Mouse (Mus musculus) naive thymus-derived CD4-positive, alpha-beta T cell, adult 2 months (primary cell): ENCODE results near the gene Agap1.
"Not testable (repeated sequence)": the region's sequence is repeated elsewhere in the genome, so short reads cannot be mapped to it uniquely, and the experiment has no call there.

Source experiments
- DNase-seq: peaks from one replicate; pipeline ENCODE4 v3.0.0-alpha.2; 2011; ENCODE audit warnings: low read depth

Agap1 gene

GRCm38 (mm10) chr1:89501891-89502290 is 47.3 kb downstream of the Agap1 start:
- not testable (repeated sequence) for DNase-seq

DNA sequence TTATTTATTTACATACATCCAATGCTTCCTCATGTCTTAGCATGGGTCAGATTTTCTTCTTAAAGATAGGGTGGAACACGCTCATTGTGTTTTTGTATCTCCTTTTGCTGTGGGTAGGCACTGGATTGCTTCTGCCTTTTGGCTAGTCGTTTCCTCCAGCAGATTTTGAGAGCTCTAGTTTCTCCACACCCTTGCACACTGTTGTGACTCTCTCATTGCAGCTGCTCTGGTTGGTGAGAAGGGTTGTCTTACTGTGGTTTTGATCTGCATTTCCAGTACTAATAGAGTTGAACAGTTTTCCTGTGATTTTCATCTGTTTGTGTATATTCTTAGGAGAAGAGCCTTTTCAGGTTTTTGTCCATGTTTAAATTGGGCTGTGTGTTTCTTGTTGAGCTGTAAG is 54.6 kb downstream of the Agap1 start:
- no peak for DNase-seq

DNA sequence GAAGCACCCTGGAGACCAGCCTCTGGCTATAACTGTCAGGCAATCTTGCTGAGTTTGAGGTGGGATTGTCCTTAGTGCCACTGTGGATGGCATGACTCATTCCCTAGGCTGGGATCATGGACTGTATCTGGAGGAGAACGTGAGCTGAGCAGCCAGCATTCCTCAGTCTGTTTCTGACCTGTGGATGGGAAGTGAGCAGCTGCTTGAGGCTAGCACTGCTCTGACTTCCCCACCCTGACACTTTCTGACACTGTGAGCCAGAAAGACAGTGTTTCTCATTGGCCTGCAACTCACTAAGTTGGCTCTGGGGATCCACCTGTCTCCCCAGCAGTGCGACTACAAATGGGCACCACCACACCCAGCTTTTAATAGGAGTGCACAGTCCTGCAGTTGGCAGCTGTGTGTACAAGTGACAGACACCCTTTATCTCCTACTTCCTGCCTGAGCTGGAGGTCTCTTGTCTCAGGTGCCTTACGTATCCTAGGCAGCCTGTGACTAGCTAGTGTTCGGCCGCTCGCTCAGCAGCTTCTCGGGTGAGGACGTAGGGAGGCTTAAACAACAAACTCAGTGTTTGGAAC is 55.2 kb downstream of the Agap1 start:
- no peak for DNase-seq

DNA sequence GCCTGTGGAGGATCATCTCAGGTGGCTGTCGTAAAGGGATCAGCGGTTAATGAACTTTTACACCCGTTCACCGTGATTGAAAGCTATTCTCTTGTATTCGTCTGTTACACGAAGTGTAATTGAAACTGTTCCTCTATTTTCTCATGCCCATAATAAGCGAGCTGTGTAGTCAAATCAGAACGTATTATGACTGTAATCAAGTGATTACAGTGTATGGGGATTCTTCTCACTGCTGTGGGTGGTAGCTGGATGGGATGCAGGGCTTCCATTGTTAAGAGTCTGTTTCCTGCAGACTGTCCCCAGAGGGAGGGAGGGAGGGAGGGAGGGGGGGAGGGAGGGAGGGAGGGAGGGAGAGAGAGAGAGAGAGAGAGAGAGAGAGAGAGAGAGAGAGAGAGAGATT is 56.1 kb downstream of the Agap1 start:
- DNase-seq, result no peak

GRCm38 (mm10) chr1:89513616-89514283 is 59.1 kb downstream of the Agap1 start:
- no peak for DNase-seq

GRCm38 (mm10) chr1:89515808-89516560 is 61.4 kb downstream of the Agap1 start:
- DNase-seq, result no peak

- DNase-seq, result no peak
Observed at GRCm38 (mm10) chr1:89517817-89518216, 63.2 kb downstream of the Agap1 start.

GRCm38 (mm10) chr1:89519914-89520643 is 65.5 kb downstream of the Agap1 start:
- no peak for DNase-seq

DNA sequence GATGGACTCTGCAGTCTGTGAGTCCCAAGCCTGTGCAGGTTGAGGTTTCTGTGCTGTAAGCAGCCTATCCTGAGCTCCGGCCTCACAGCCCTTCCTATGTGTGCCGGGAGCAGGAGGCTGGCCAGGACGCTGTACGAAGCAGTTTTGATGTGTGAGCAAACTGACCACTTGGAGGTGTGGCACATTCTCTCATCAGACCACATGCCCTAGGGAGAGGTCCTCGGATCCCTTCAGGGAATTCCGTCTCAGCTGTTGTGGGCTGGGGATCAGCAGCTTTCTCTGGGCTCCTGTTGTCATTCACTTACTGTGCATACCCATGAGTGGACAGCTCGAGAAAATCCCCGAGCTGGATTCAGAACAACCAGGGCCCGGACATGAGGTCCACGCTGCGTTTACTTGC is 66.8 kb downstream of the Agap1 start:
- DNase-seq, result no peak

DNA sequence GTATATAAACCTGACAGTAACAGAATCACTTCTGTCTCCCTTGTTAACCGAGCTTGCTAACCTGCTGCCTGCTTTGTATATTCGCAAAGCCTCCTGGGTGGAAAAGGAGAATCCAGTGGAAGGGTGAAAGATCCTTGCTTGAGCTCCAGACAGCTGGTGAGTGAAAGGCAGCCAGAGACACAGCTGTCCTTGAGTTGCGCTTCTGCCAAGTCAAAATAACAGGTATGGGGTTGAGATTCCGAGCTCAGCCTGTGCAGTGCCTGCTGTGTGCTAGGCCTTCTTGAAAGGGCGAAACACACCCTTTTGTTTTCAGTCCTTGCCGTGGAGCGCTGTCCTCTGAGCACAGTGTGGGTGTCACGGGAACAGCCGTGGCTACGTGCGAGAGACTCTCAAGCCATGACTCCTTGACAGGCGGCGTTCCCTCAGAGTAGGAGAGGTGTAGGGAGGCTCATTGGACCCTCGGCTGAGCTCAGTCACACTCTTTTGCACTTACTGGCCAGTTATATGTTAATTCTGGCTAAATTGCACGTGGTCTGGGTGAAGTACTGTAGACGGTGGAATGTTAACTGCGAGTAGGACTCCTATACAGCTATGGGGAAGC is 67.4 kb downstream of the Agap1 start:
- no peak for DNase-seq

- peak; percentile 50 for DNase-seq
Observed at GRCm38 (mm10) chr1:89524369-89524768, 69.8 kb downstream of the Agap1 start.

DNA sequence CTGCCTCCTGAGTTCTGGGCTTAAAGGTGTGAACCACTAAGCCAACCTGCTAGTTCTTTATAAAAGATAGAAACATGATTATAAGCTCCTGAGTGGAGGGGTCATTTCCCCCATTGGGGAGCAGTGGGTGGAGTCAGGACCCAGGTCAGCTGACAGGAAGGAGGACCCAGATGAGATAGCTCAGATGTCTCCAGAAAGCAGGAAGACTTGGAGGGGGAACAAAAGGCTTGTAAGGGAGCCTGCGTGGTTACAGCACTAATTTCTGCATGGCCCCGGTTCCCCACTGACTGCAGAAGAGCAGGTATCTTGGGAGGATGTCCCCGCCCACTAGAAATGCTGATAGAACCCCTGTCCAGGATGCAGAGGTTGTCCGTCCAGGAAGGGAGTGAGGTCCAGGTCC is 70.4 kb downstream of the Agap1 start:
- DNase-seq, result no peak

GRCm38 (mm10) chr1:89525825-89526224 is 71.2 kb downstream of the Agap1 start:
- DNase-seq, result no peak

DNA sequence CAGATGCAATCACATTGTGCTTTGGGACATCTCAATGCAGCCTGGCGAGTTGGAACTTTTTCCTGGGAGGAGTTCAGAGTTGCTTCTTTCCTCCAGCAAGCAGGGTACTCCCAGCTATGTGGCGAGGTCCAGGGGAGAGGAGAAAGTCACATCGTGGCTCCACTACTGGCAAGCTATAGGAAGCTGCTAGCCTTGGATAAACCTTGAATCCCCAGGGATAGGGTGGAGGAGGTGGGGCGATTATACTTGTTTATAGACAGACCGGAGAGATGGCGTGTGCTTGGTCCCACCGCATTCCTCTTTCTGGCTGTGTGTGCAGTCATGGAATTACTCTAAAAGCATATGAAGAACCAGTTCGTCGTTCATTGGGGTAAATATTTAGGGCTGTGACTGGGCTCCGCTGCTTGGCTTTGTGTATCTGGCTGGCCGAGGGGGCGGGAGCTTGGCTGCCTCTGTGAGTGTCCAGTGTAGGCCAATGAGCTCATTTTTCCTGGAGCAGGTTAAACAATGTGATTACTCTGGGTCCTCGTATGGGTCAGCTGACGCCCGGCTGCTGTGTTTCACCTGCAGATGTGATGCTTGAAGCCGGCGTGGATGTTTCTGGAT is 74.2 kb downstream of the Agap1 start:
- DNase-seq, result no peak

- DNase-seq, result no peak
Observed at GRCm38 (mm10) chr1:89533702-89534101, 79.1 kb downstream of the Agap1 start.

GRCm38 (mm10) chr1:89535206-89535605 is 80.6 kb downstream of the Agap1 start:
- DNase-seq, result no peak

DNA sequence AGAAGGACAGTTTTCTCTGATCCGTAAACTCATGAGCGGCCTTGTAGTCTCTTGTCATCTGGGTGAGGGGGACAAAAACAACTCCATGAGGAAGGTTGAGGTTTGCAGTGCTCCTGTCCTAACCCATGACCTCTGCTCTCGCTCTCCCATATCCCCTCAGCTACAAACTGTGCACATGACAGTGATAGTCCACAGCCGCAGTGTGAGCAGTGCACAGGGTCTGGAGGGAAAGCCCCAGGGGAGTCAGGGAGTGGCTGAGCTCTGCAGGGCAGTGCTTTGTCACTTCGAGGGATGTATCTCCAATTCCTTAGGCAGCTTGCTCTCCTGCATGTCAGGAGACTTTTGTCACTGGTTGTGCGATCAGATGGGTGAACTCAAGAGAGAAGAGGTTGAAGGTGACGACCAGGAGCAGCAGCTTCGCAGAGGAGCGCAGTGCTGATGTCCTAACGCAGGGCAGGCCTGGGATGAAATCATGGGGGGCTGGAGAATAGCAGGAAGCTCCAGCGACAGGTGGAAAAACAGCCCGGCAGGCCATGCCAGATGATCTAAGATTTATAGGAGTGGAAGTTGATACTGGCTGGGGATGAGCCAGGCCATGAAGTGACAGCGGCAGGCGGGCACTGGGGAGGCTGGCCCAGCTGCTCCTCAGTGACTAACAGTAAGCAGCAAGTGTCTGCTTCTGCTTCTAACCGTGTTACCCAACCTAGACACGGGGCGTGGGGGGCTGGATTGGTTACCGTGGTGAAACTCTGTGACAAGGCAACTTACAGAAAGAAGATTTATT is 83.7 kb downstream of the Agap1 start:
- DNase-seq, result no peak

GRCm38 (mm10) chr1:89539127-89539526 is 84.5 kb downstream of the Agap1 start:
- DNase-seq, result no peak

DNA sequence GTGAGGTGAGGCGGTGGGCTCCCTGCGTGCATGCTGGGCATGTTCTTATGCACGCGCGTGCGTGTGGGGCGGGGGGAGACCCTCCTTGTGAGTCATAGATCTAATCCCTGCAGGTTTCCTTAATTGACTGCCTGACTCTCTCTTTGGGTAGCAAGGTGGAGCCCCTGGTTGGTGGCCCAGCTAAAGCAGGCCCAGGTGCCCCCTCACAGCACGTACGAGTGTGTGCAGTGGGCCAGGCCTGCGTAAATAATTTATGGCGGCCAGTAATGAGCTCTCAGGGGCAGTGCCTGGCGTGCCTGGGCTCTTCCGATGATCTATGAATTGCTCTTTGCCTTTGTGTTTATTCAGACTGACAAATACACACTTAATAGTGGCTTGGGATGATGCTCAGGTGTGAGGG is 86.5 kb downstream of the Agap1 start:
- no peak for DNase-seq

GRCm38 (mm10) chr1:89542464-89542863 is 87.9 kb downstream of the Agap1 start:
- no peak for DNase-seq

DNA sequence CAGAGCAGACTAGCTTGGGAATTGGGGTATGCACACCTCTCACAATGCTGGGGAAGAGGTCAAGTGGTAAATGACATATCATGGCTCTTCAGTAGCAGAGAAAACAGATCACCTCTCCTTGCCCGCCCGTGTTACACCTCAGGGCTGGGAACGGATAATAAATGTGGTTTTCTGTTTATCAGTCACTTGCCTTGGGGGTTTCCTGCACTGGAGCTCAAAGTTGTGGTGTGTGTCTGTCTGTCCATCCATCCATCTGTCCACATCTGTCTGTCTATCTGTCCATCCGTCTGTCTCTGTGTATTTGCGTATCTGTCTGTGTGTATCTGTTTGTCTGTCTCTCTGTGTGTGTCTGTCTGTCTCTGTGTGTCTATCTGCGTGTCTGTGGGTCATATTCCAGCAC is 88.7 kb downstream of the Agap1 start:
- no peak for DNase-seq
